Mouse (Mus musculus): ENCODE data around the gene Spsb2.
"Not testable (repeated sequence)": the region's sequence is repeated elsewhere in the genome, so short reads cannot be mapped to it uniquely, and the experiment has no call there.

Spsb2 gene

GRCm38 (mm10) chr6:124817563-124817962 is 9.1 kb downstream of the Spsb2 start:
- no peak for DNase-seq (ENCODE audit: low spot score)

DNA sequence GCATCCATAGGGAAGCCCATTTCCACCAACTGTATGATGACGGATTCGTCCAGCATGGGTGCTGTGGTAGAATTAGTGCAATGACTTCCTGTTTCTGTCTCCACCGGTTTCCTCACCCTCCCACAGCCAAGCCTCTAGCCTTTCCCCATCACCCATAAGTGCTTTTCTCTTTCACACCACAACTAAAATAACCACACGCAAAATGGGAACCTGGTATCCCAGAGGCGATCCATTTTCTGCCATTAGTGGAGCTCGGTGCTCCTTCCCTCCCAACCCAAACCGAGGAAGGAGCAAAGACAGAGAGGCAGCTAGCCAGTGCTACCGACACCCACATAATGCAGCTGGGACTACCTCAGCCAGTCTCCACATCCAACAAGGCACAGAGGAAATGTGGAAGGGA is 9.5 kb downstream of the Spsb2 start:
- DNase-seq (ENCODE audit: low spot score): no peak

- no peak for DNase-seq (ENCODE audit: low spot score)
Observed at GRCm38 (mm10) chr6:124820891-124821290, 12.4 kb downstream of the Spsb2 start.

GRCm38 (mm10) chr6:124822049-124822448 is 13.6 kb downstream of the Spsb2 start:
- no peak for DNase-seq (ENCODE audit: low spot score)

DNA sequence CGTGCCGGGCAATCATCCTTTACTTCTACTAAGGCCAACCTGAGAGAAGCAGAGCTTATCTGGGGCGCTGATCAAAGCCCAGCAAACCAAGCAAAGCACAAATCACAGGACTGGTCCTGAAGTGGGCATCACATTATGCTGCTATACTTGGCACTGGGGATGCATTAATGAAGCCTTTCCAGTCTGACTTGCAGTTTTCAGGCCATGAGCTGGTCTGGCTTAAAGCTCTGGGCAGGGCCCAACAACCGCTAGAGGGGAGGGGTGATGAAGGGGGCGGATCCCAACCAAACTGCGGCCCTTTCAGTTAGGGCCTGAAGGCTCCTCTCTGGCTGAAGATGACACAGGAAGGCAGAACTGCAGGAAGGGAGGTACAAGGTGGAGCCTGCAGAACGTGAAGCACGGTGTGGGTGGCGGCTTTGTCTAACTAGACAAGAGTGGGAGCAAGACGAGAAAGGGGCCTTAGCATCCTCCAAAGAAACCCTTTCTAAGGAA is 19.7 kb downstream of the Spsb2 start:
- DNase-seq (ENCODE audit: low spot score): no peak

DNA sequence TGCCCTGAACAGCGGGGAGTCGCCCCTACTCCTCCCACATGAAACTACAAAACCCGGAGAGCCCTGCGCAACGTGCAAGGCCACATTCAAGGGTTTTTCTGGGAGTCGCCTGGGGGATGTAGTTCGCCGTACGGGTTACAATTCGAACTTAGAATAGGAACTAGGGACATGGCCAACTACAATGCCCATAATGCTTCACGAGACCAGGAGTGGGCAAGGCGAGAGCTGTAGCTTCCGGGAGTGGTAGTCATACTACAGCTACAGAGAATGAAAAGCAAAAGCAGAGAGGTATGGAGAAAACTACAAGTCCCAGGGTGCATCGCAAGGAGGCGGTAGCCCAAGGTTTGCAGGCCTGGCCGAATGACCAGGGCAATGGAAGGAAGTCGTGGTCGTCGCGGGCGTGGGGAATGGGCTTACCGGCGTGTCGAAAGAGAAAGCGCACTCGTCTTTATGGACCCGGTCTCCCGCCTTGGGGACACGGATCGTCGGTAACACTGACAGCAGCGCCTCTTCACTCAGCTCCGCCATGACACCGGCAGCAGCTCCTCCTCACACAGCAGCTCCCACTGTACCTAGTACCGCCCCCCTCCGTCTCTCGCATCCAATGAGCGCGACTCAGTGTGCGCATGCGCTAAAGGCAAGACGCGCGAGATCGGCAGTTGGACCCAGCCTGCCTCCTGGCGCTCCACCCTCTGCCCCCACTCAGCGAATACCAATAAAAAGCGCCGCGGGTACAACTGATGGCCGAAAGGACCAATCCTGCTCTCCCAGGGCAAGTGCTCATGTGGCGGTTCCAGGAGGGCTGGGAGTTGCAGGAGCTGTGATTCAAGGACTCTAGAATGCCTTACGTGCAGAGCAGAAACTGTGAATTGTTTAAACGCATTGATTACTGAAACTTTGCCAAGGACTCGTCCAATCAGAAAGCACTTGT is 20.7 kb downstream of the Spsb2 start, which contains the start of the genes Usp5 and Cdca3:
Usp5 (minus strand) TSS at position 617 of the 931 bp plus-strand sequence.
Cdca3 (plus strand) TSS at position 680 of the 931 bp plus-strand sequence.
- peak; percentile 99 for DNase-seq (ENCODE audit: low spot score)

DNA sequence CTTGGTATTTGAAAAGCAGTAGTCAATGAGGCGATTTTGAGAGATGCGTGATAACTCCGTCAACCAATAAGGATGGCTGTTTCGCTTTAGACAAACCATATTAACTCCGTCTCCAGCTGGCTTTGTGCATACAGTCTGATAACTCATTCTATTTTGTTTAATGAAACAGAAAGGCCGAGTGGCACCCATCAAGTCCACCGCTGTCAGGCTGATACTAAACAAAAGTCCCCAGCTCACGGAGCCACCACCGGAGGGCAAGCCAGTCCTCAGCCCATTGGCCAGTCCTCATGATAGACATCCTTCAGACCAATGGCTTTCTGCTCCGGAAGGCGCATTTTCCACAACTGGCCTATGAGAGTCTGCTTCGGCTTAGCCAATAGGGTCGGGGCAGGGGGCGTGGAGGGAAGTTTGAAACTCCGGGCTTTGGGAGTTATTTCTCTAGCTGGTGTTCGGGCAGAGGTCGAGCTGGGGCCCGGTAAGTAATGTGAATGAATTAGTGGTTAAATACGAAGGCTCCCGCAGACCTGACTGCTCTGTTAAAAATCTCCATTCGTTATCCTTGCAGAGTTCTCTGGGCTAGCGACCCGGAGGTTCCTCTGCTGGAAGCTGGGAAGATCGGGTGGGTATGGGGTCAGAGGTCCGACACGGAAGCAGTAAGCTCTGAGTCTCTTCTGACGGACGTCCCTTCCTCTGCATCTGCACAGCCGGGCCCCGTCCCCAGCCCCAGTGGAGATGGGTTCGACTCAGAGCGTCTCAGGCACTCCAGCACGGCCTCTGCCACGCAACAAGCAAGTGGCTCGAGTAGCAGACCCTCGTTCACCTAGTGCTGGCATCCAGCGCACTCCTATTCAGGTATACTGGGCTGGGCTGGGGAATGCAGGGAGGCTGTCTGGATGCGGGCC is 21.6 kb downstream of the Spsb2 start:
- DNase-seq (ENCODE audit: low spot score): peak; percentile 95

DNA sequence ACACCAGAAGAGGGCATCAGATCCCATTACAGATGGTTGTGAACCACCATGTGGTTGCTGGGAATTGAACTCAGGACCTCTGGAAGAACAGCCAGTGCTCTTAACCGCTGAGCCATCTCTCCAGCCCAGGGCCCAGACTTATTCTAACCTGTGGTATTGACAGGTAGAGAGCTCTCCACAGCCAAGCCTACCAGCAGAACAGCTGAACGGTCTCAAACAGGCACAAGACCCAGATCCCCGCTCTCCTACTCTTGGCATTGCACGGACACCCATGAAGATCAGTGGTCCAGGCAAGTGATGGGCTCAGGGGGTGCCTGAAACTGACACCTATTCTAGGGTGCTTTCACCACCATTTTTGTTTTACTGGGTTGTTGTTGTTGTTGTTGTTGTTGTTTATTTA is 22.7 kb downstream of the Spsb2 start:
- not testable (repeated sequence) for DNase-seq (ENCODE audit: low spot score)

GRCm38 (mm10) chr6:124831649-124832048 is 23.2 kb downstream of the Spsb2 start:
- DNase-seq (ENCODE audit: low spot score): no peak

- no peak for DNase-seq (ENCODE audit: low spot score)
Observed at GRCm38 (mm10) chr6:124834512-124835081, 26.1 kb downstream of the Spsb2 start.

DNA sequence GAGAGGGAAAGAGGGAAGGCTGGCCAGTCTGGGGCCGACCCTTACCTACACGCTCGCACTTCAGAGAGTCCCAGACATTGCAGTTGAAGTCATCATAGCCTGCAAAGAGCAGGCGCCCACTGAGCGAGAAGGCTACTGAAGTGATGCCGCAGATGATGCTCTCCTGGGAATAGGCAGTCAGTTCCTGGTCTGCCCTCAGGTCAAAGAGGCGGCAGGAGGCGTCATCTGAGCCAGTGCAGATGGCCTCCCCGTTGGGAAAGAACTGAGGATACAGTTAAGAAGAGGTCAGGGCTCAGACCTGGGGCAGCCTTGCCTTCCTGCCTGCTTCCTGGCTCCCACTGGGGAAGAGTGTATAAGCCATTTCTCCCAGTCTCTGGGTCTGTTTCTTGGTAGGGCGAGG is 27.1 kb downstream of the Spsb2 start:
- no peak for DNase-seq (ENCODE audit: low spot score)

DNA sequence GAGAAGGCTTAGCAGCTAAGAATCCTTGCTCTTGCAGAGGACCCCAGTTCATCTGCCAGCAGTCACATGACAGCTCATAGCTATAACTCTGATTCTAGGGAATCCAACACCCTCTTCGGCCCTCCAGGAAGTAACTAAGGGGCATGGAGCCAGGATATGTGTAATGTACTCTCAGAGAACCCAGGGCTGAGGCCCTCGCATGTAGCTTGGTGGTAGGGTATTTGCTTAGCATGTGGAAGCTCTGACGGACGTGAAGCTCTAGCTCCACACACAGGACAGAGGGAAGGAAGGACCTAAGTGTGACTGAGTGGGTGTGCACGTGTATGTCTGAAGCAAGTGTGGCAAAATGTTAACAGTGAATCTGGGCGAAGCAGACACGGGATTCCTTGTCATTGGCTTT is 27.9 kb downstream of the Spsb2 start:
- DNase-seq (ENCODE audit: low spot score): no peak

DNA sequence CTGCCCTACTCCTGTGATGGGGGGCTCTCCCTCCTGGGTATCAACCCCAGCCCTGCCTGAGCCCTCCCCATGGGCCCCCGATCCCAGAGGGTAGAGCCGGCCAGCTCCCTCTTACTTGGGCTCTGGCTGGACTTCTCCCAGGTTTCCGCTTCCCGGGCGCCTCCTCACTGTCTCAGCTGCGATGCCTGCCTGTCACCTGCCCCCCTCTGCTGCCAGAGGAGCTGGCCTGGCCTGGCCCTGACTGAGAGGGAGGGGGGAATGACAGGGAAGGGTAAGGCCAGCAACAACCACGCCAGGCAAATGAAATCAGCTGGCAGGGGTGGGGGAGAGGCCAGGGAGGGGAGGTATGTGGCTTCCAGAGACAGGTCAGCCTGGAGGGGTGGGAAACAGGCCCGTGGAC is 31.3 kb downstream of the Spsb2 start:
- DNase-seq (ENCODE audit: low spot score): no peak

DNA sequence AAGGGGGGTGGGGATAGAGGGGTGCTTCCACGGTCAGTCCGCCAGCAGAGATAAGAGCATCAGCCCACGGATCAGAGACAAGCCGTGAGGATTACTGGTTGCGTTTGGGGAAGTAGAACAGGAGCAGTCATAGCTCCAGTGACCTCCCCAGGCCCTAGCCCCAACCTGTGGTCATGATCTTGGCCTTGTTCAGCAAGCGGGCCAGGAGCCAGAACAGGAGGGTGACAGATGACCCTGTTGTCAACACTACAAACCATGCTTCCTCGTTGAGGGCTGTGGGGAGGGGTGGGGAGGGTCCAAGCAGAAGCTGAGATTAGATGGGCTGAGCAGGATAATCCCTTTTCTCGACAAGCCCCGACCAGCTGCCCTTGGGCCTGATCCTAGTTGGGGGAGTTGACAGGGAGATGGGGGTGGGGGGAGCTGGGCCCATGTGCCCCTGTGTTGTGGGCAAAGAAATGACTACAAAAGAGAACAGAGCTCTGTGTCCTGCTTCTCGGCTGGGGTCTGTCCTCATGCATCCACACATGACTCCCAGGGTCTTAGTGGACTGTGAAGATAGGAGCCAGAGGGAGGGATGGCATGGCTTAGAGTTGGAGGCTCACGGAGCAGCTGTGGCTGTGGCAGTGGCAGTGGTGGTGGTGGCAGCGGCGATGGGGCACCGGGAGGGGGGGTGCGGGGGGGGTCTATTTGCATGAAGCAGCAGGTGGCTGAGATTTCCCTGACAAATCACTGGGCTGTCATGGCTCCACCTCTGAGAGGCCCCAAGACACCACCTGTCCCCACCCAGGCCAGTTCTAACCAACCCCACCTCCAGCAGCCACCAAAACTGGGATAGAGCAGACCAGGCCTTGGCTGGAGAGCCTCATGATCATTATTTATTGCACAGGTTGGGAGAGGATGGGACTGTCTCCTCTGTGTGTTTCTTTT is 32.0 kb downstream of the Spsb2 start, which contains the start of gene Gnb3:
Gnb3 (minus strand) TSS at position 35 of the 927 bp plus-strand sequence.
- no peak for DNase-seq (ENCODE audit: low spot score)

DNA sequence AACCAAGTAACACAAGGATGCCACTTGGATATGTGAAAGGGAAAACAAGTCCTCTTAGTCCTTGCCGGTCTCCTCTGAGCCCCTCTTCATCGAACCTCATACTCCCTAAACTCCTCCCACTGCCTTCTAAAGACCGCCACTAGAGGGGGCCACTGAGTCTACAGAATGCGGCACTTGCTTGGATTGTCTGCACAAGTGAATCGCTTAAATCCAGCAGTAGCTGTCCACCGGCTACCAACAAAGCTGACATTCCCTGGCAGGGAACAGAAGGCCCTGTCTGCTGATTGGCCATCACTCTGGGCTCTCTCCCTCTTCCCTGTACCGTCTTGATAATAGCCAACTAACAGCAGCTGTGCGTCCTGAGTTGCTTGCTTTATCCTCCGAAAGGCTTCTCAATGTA is 38.8 kb downstream of the Spsb2 start:
- peak; percentile 85 for DNase-seq (ENCODE audit: low spot score)

DNA sequence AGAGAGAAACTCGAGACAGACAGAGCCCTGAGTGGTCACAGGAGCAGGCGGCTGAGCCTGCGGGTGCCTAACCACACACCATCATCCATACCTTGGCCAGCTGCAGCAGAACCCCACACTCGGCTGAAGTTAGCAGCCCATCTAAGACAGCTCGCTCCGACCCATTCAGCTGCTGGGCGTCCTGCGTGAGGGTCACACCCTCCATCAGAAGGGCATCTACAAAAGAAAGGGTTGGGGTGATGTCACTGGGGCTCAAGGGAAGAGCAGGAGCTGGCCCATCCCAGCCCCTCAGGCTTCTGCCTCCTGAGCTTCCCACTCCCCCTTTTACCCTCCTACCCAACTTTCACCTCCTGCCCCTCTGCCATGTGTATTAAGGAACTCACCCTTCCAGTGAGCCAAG is 42.1 kb downstream of the Spsb2 start:
- no peak for DNase-seq (ENCODE audit: low spot score)

GRCm38 (mm10) chr6:124854647-124855046 is 46.2 kb downstream of the Spsb2 start:
- DNase-seq (ENCODE audit: low spot score): no peak

DNA sequence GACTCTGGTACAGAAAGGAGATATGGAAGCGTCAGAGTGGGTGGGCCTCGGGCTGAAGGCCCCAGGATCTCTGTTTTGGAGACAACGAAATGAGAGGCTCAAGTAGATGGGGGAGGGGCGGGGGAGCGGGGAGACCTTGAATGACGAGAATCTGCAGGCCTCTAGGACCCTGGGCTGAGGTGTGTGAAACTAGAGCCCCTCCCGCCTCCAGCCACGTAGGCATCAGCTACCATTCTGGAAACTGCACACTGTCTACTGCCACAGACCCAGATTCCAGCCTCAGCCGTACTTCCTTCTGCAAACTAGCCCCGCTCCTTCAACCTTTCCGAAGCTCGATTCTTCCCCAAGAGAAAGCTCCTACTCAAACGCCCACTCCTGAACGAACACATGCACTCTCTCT is 47.9 kb downstream of the Spsb2 start:
- no peak for DNase-seq (ENCODE audit: low spot score)

DNA sequence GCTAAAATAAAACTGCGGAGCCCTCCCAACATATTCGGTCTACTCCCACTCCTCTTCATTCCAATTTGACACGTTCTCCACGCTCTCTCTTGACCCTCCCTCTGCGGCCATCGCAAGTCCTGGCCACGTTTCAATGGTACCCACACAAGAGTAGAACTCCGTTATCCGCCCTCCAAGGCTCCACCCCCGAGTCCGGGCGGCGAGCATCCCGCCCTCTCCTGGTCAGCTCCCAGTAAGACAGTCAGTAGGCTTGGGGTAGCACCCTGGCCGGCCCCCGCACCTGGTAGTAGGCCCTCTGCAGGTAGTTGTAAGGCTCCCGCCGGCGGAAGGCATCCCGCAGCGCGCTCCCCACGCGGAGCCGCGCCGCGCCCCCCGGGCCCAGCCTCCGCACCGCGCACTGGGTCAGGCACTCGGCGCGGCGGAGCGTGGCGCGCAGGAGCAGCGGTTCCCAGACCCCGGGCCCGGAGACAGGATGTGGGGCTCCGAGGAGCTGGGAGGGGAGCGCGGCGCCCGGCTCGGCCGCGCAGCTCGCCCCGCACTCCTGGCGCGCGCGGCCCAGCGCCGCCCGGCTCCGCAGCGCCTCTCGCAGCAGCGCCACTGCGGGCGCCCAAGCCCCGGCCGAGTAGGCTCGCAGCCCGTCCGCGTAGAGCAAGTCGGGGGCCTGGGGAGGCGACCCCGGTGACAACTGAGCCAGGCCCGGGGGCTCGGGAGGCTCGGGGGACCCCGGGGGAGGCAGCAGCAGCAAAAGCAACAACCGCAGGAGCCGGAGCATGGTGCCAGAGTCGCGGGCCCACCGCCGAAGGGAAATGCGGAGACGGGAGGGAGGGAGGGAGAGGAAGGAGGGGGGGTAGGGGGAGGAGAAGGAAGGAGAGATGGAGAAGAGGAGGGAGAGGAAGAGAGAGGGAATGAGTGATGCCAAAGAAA is 48.7 kb downstream of the Spsb2 start, which contains the start of gene P3h3:
P3h3 (minus strand) TSS at position 837 of the 924 bp plus-strand sequence.
- peak; percentile 71 for DNase-seq (ENCODE audit: low spot score)
